Mouse (Mus musculus) adrenal gland, adult (tissue): ENCODE measurements at regions not wholly inside any gene's neighbourhood (a gene's known extent, or its start where the extent isn't known, plus 50 kb on each side); places are given as distances from the start of the nearest gene placed in this dataset.

Source experiments
- DNase-seq, 2 experiments: peaks; one replicate each; pipeline ENCODE4 v3.0.0; 2022 to 2023; ENCODE audit warnings: low spot score in 1 of 2; ENCODE audit not compliant: inconsistent age in 2 of 2

DNA sequence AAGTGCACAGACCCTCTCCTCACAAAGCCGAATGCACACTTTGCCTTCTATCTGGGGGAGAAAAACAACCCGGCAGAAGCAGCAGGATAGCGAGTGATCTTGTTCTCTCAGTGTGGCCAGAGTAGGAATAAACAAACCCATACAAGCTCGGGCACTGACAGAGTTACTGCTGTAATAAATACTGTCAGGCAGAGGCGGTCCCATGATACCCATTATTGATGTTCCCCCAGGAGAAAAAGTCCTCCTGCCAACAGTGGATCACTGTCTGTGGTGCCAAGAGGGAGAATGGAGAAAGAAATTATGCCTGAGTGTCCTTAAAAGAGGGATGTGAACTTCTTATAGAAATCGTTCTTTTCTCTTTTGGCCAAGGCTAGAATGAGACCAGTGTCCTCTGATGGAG is 200.2 kb downstream of the Adra2a start:
- DNase-seq, result no peak

DNA sequence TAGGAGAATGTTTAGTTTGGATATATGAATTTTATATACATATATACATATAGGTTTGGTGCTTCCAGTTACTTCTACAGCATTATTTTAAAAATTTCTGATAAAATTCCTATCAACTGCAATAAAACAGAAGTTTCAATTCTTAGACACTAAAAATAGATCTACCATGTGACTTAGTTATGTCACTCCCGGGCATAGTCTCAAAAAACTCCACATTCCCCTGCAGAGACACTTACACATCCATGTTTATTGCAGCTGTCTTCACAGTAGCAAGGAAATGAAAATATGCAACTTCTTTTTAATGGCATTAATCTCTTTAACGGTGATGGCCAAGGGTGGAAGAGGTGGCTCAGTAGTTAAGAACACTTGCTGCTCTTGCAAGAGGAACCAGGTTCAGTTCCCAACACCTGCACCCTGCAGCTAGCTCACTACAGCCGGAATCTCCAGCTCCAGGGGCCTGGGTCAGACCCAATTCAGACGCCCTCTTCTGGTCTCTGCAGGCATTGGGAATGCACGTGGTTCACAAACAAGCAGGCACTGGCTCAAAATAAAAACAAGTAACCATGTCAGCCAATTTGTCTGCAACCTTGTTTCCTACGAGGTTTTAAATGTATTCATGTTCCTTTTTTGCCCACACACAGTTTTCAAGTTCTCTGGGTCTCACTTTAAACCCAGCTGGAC is 204.4 kb downstream of the Adra2a start:
- DNase-seq, result peak; percentile 6 to 51

DNA sequence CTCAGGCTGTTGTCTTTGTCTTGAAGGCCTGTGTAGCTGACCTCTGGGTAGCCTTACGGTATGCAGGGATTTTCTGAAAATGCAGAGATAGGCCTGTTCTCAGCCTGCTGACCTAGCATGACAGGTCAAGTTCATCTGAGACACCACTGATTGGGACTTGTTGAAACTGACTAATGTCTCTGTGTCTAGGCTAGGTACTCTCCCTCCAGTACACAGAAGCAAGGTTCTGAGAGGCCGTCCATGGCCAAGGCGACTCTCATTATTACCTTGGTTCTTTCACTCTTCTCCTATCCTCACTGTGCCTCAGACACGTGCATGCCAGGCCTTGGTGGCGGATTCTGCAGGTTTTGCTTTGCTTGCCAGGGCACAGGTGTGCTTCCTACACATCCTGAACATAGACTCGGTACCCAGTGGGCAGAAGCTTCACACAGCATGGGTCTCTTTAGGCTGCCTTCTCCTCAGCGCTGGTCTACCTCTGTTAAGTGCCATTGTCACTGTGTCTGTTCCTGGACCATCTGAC is 208.3 kb downstream of the Adra2a start:
- no peak for DNase-seq

DNA sequence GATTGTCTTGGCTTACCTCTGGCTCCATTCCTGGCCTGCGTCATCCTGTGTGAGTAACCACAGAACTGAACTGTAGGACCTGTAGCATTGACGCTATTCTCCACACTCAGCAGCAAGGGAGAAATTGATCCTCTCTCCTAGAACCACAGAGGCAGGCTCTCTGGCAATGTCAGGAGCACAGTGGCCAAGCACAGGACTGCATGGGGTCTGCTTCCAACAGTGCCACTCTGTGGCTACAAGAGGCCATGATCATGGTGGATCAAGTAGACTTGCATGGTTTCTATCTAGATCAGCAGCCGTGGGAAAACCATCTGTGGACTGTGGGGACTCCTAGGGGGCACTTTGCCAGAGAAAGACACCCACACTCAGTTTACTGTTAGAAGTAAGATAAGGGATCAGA is 213.9 kb downstream of the Adra2a start:
- no peak for DNase-seq

DNA sequence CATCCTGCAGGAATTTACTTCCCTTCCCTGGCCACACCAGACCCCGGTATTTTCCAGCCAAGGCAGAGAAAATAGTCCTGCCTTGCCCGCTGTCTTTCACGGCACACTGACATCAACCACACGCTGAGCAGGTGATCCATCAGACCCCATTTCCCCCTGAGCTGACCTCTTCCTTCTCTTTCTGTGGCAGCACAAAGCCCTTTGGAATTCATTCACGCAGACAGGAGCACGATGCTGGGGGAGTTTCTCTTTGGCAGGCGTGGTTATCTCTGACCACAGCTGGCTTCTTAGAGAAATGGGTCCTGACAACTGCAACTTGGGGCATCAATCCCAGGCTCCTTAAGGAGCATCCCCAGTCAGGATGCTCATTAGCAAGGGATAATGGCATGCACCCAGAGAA is 215.2 kb downstream of the Adra2a start:
- DNase-seq, result no peak

DNA sequence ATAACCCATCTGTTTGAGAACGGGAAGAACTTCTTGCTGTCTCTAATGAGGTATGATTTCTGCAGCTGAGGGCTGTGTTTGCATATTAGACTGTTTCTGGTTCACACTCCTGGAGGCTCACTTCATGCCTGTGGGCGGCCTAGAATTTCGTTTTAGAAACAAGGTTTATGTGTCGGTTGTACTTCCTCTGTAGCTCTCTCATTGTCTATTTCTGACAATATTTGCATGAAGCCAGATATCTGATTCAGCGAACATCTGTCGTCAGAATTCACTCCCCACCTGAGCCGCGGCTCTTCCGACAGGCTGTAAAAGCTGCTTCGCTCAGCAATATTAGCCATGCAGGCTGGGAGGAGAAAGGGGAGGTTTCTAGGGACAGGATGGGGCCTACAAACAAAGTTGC is 233.4 kb downstream of the Adra2a start:
- no peak for DNase-seq

DNA sequence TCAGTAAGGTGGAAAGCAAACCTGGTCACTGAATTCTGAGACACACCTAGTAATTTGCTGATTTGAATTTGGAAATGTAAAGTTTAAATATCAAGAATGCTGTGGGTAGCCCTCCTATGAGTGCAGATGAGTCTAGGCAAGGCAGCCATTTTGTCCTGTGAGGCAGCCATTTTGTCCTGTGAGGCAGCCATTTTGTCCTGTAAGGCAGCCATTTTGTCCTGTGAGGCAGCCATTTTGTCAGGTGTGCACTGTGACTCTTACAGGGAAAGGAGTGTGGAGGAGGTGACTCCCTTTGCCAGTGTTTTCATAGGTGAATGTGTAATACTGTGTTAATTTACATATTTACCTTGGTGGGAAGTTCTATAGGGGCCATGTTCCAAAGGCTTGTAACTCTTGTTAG is 241.5 kb downstream of the Adra2a start:
- DNase-seq, result no peak

DNA sequence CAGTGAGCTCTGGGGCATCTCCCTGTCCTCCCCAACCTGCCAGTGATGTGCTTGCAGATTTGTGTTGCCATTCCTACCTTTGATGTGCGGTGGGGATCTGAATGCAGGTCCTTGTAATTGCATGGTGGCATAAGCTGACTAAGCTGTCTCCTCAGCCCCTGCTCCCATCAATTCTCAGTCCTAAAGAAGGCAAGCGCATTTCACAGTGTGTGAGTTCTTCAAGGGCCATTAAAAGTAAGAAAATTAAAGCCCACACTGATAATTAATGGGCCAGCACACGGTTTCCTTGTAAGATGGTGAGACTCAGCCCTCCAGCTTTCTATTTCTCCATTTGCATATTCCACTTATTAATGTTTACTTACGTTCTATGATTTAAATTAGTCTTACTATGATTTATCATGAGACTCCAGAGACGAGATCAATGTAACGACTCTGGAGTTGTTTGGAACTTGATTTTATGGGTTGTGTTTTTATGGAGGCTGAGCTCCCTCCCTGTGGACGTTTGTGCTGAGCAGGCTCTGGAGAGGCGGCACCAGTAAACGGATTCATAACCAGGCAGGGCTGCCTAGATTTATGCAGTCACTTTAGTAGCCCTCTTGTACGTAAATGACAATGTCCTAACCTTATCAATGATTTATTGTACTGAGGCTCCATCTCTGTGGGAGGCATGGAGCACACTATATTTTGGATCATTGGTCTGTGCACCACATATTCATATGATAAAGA is 253.9 kb downstream of the Adra2a start:
- DNase-seq, result no peak

DNA sequence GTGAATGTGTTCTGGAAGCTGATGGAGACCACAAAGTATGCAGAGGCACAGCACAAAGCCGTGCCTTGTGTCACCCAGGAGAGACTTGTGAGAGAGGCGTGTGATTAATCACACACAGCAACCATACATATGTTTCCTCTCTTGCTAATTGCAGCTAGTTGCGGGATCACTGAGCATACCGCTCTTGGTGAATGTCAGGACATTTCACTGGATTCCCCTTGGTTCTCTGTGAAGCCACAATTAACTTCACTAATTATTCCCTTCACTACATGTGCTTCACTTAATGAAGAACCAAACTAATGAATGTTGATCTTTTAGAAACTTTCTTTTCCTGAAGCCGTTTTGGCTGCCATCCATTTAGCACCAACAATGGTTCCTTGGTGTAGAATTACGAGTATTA is 267.3 kb downstream of the Adra2a start:
- DNase-seq, result no peak

DNA sequence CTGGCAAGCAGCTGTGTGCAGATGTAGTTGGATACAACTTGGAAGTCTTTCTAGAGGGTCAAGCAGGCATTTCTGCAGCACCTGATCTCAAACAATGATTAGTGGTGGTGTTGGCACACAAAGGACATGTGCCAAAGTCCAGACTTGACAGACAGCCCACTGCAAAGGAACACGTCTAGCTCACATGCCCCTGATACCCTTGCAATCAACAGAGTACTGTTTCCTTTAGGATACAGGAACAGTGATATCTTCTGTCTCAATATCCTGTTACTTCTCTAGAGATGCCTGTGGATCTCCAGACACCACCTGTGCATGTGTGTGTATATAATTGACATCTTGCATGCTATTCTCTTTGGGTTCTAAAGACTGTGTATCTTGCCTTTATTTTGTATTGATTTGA is 267.8 kb downstream of the Adra2a start:
- no peak for DNase-seq

DNA sequence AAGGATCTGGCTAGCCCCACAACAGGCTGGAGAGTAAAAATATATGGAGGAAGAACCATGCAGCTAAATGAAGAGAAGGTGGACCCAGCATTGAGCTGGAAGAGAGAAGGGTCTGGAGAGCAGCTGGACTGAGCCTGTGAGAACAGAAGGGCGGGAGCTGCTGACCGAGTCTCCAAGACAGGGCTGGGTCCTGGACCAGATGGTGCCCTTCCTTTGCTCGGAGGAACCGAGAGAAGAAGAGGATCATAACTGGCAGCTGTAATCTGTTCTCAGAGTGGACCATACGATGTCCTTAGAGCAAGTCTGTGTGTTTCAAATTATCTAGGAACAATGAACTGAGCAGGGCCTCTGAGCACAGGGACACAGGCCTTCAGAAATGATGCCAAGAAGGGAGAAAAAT is 279.3 kb downstream of the Adra2a start:
- DNase-seq, result no peak

DNA sequence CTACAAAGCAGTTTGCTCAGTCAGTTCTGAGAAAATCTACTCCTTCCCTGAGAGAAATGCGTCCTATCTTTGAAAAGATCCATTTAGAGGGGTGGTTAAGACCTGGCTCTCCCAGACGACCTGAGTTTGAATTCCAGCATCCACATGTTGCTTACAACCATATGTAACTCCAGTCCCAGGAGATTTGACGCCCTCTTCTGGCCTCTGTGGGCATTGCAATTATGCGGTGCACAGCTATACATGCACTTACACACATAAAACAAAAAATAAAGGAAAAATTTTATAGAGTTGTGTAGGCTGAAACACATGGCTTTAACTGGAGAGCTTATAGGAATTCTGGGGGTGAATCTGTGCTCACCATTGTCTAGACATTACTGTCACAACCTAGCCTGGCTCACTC is 281.0 kb downstream of the Adra2a start:
- no peak for DNase-seq

DNA sequence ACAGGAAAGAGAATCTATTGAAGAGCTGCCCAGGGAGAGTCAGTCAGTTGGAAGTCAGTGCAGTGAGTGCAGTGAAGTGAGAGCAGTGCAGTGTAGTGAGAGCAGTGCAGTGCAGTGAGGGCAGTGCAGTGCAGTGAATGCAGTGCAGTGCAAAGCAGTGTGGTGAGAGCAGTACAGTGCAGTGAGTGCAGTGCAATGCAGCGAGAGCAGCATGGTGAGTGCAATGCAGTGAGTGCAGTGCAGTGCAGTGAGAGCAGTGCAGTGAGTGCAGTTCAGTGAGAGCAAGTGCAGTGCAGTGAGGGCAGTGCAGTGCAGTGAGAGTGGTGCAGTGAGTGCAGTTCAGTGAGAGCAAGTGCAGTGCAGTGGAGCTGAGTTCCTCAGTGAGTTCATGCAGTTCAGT is 288.2 kb downstream of the Adra2a start:
- no peak for DNase-seq

DNA sequence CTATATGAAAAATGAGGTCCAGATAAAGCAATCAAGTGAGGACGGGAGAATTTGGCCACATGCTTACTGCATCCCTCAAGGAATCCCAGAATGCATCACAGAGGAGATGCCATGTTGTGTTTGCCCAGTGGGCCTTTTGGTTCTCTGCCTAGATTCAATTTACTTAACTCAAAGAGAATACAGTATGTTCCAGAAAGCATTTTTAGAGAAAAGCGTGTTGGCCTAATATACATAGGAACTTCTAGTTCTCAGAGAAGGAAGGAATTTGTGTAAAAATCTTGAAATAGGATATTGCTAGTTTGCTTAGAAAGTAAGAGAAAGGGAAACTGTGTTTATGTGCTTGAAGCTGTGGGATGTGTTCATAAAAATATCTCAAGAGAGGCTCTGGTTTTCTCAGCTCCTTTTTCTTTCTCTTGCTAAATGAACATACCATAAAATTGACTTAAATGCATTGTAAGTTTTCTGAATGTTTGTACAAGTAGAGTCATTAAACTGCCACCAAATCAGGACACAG is 296.9 kb downstream of the Adra2a start:
- no peak for DNase-seq

DNA sequence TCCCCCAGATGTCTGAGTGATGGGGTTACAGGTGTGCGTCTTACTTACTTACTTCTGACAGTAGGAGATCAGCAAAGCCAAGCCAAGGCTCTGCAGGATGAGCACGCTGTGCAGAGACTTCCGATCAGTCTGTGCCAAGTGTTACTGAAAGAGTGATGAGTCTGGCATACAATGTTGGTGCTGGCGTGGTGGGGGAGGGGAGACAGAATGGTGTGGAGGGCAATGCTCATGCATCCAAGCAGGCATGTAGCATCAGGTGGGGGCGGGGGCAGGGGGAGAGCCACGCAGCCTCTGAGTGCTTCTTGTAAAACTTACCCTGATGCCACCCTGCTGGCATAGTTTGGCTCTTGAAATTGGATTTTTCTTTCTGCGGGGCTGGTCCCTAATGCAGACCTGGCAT is 315.8 kb downstream of the Adra2a start:
- DNase-seq, result no peak

DNA sequence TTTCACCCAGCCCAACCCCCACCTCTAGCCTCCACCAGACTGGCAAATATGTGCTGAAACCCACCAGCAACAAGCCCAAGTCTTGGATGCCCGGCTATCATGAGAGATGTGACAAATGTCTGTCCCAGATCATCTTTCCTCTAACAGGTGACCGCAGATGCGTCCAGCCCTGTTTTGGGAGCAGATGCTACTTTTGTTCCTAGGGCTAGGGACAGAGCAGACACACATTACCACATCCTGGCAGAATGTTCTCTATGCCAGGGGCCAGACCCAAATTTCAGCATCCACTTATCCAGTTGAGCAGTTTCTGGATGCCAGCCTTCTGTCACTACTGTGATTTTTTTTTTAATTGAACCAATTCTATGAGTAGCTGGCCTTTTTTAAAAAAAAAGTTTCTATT is 316.7 kb downstream of the Adra2a start:
- DNase-seq, result no peak

DNA sequence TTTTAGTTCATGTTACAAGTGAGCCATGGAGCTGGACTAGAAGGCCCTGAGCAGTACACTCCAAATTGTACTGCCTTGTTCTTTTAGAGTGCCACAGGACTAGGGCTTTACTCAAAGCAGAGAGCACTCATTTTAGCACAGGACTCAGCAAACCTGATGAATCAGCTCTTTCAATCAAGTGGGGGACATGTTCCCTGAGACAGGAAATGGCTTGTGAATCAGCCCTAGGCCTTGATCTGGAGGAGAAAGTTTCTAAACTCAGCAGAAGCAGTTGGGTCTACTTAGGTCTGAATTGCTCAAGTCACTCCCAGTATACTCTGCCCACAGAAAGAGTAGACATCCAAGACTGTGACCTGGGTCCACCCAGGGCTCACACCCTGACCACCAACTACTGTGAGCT is 341.1 kb downstream of the Adra2a start:
- peak; percentile 32 to 72 for DNase-seq

DNA sequence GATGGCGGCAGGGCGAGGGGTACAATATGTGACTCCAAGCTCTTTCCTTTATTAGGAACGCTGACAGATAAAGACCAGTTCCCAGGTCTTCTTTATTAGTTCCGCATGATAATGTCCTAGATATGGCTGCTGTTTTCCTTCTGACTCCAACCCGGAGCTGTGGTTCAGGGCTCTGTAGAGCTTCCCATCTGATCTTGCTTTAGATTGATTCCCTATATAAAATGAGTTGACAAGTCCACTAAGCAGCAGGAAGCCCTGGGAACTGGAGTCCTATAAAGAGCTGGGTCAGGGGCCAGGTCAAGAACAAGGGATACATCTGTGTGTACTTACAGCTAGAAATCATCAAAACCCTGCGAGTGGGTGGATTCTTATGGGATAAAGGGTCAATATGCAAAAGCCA is 347.5 kb downstream of the Adra2a start:
- no peak for DNase-seq

DNA sequence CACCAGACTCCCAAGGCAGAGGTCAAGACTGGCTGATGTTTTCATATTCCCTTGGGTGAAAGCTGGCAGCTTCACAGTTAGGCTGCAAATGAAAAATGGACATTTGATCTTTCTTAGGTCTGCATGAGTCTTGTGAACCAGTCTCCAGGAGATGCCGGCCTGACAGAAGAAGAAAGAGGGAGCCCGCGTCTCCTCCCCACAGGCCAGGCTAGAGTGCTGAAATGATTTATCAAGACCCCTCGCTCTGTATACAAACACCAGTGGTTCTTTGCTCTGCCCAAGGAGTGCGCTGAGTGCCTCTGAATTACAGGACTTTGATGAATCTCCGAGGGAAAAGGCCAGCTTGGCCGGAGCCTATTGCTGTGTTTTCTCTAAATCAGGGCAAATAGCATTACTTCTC is 355.7 kb downstream of the Adra2a start:
- no peak for DNase-seq

DNA sequence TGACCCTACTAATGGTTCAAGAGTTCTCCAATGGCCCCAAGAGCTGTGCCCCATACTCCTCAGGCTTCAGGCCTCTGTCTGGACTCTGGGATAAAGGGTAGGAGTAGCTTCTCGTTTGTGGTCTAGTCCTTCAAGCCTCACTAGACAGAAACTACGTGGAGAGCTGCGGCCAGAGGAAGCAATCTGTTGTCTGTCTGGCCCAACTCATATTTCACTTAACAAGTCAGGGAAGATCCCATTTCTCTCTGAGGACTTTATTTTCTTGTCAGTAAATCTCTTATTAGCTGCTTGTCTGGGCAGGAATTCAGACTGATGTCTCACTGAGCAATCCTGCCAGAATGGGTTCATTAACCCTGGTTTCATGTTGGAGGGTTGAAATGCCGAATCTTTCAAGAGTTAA is 364.0 kb downstream of the Adra2a start:
- no peak for DNase-seq

DNA sequence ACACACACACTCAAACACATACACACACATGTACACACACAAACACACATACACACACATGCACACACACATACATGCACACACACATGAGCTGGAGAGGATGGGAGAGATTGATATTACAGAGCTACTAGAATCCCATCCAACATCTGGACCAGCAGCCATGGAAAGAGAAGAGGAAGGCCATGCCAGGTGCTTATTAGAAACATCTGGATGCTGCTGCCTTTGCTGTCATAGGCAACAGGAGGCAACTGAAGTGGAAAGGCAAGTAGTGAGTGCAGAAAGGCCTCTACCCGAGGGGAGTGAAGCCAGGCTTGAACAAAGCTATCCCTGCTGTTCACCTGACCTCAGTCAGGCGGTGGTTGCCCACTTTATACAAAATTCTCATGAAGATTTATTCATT is 385.1 kb downstream of the Adra2a start:
- no peak for DNase-seq

DNA sequence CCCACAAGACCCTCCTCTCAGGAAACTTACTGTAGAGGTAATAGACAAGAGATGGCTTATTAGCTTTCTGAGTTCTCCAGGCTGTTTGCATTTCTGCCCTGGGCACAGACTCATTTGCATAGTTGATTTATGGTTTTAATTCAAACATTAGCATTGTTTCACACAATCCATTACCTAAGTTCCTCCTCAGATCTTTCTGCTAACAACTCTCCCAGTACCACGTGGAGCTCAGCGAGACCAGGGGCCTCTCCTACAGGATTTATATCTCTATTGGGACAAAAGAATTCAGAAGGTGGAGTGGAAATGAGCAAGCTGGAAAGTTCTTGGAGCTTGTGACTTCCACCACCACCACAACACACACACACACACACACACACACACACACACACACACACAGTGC is 396.8 kb downstream of the Adra2a start:
- no peak for DNase-seq
